Mouse (Mus musculus) stomach, embryonic 14.5 days (tissue): ENCODE results near the gene Klrd1. TPM values are rescaled to one million over a fixed set of nuclear protein-coding genes. Genes with fewer than 3 reads are reported as not detected.

Source experiments
- ATAC-seq: fragments of 200-750 bp; cut with Nextera tagmentation; 2 replicates; pipeline ENCODE4 v1.8.0; 2017; ENCODE audit warnings: low read depth, moderate TSS enrichment; ENCODE audit not compliant: insufficient number of reproducible peaks, insufficient read depth, low FRiP score
- H3K27ac ChIP-seq: fragments of 300-500 bp; sonication (generic); 2 replicates; pipeline ENCODE4 v1.5.1; 2014; ENCODE audit warnings: mild to moderate bottlenecking, low read length, moderate library complexity, mixed read lengths
- H3K27me3 ChIP-seq: fragments of 300-500 bp; sonication (generic); 2 replicates; pipeline ENCODE4 v1.6.1; 2014; ENCODE audit warnings: low read length, control low read depth, mixed read lengths; ENCODE audit not compliant: control insufficient read depth, insufficient read depth
- H3K36me3 ChIP-seq: fragments of 300-500 bp; sonication (generic); 2 replicates; pipeline ENCODE4 v1.6.1; 2014; ENCODE audit warnings: mild to moderate bottlenecking, control low read depth, low read length, moderate library complexity, mixed read lengths; ENCODE audit not compliant: control insufficient read depth, insufficient read depth
- H3K4me1 ChIP-seq: fragments of 300-500 bp; sonication (generic); 2 replicates; pipeline ENCODE4 v1.6.1; 2014; ENCODE audit warnings: low read length, control low read depth, mixed read lengths; ENCODE audit not compliant: control insufficient read depth, insufficient read depth
- H3K4me2 ChIP-seq: fragments of 300-500 bp; sonication (generic); replicated peaks from 2 replicates; pipeline ENCODE4 v1.6.1; 2014; ENCODE audit warnings: low read depth, low read length, control low read depth
- H3K4me3 ChIP-seq: fragments of 300-500 bp; sonication (generic); 2 replicates; pipeline ENCODE4 v1.5.1; 2014; ENCODE audit warnings: low read depth, low read length, control low read depth
- H3K9ac ChIP-seq: fragments of 300-500 bp; sonication (generic); replicated peaks from 2 replicates; pipeline ENCODE4 v1.6.1; 2014; ENCODE audit warnings: low read depth, mild to moderate bottlenecking, control low read depth, low read length, moderate library complexity, mixed read lengths
- H3K9me3 ChIP-seq: fragments of 300-500 bp; sonication (generic); 2 replicates; pipeline ENCODE4 v1.6.1; 2016; ENCODE audit warnings: low read depth, low read length, control low read depth; ENCODE audit not compliant: control insufficient read depth
- WGBS: fragments of 180-500 bp; shearing (Covaris S2); extraction: QIAGEN DNeasy Blood & Tissue Kit; methylation state at CpG from one replicate; pipeline ENCODE4 v1.1.7; 2014; 5-methylcytosine and 5-hydroxymethylcytosine counted together
- polyA plus RNA-seq: library from polyadenylated mRNA; unstranded; fragments of >200 nt; fragmentation: Nextera tagmentation; extraction: Ambion mirVana; gene quantifications from 2 replicates; pipeline ENCODE4 v1.2.1, GENCODE M21; 2014

Gene Klrd1
- 0.29 and 0.69 TPM in 2 replicates for polyA plus RNA-seq

- Histone ChIP-seq H3K27me3 (no peaks in the 10 kb centered on the region), H3K4me3 (no peak within 1 kb of the TSS), H3K4me1 (no peaks in the 10 kb centered on the region), H3K9ac (no peak within 1 kb of the TSS), H3K36me3 (no peaks in the 10 kb centered on the region), H3K4me2 (no peak within 1 kb of the TSS), H3K27ac (no peak within 1 kb of the TSS), H3K9me3 (no peaks in the 10 kb centered on the region)
- ATAC-seq = no peak
- 86% methylated on average over 3 of the region's 3 CpGs for WGBS
Measured at GRCm38 (mm10) chr6:129591508-129591907, at the start of gene Klrd1. Klrd1 (plus strand) TSS chr6:129591782.

DNA sequence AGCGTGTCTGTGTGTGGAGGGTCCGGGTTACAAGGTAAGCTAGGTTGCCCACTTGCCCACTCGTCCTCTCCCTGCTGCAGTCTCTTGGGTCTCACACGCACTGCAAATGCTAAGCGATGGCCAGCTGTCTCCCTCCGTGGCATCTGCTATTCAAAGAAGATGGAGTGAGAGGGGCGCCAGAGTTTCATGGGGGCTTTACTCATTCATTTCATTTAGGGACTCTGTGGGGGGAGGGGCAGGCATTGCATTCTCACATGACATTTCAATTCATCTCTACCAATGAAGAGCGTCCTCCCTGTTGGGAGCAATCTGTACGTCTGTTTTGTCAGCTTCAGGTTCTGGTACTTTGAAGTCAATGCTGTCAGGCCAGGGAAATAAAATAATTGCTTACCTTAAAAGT lies 49.7 kb upstream of the Klrd1 start:
- Histone ChIP-seq H3K27ac (no peak overlapping the region), H3K27me3 (no peaks in the 10 kb centered on the region), H3K4me1 (no peaks in the 10 kb centered on the region), H3K4me3 (no peak overlapping the region), H3K4me2 (no peak overlapping the region), H3K36me3 (peaks cover 24% of the 10 kb centered on the region), H3K9ac (no peak overlapping the region), H3K9me3 (no peaks in the 10 kb centered on the region)
- no peak for ATAC-seq
- 83% methylated on average over 9 of the region's 9 CpGs for WGBS

GRCm38 (mm10) chr6:129542540-129542939 lies 49.0 kb upstream of the Klrd1 start:
- Histone ChIP-seq H3K4me1 (no peaks in the 10 kb centered on the region), H3K27me3 (no peaks in the 10 kb centered on the region), H3K9ac (no peak overlapping the region), H3K36me3 (peaks cover 23% of the 10 kb centered on the region), H3K4me2 (no peak overlapping the region), H3K4me3 (no peak overlapping the region), H3K27ac (no peak overlapping the region), H3K9me3 (no peaks in the 10 kb centered on the region)
- ATAC-seq = no peak
- 92% methylated on average over 3 of the region's 3 CpGs for WGBS

GRCm38 (mm10) chr6:129543709-129544606 lies 47.6 kb upstream of the Klrd1 start:
- WGBS = 46% methylated on average over 6 of the region's 6 CpGs

DNA sequence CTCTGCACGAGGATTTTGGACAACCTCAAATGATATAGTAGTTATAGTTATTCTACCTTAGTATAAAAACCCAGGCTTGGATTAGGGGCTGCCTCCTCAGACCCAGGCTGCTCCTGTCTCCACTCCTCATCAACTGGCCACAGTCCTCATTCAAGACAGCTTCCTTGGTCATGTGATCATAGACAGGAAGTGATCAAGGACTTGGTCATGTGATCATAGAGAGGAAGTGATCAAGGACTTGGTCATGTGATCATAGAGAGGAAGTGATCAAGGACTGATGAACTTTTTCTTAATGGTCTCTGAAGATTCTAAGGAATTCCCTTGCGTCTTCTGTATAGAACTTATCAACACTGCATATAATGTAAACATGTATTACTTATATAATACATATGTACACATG lies 44.3 kb upstream of the Klrd1 start:
- Histone ChIP-seq H3K4me1 (no peaks in the 10 kb centered on the region), H3K27ac (no peak overlapping the region), H3K27me3 (no peaks in the 10 kb centered on the region), H3K9me3 (no peaks in the 10 kb centered on the region), H3K9ac (no peak overlapping the region), H3K36me3 (no peaks in the 10 kb centered on the region; the same call in 1 of the 2 replicates), H3K4me3 (no peak overlapping the region), H3K4me2 (no peak overlapping the region)
- ATAC-seq = no peak
- WGBS = 80% methylated on average over 2 of the region's 2 CpGs

More at GRCm38 (mm10) chr6:129543709-129544606, 47.6 kb upstream of the Klrd1 start:
- Histone ChIP-seq H3K4me2 (no peak overlapping the region), H3K4me1 (no peaks in the 10 kb centered on the region), H3K36me3 (peaks cover 16% of the 10 kb centered on the region; the same call in 1 of the 2 replicates), H3K9me3 (no peaks in the 10 kb centered on the region), H3K27ac (peak overlapping the region; percentile 2; the same call in 1 of the 2 replicates), H3K9ac (no peak overlapping the region), H3K27me3 (no peaks in the 10 kb centered on the region), H3K4me3 (no peak overlapping the region)
- no peak; the same call in 1 of the 2 replicates for ATAC-seq

- ATAC-seq = no peak
- 48% methylated on average over 3 of the region's 3 CpGs for WGBS
- Histone ChIP-seq H3K27ac (no peak overlapping the region), H3K4me3 (no peak overlapping the region), H3K4me1 (no peaks in the 10 kb centered on the region), H3K36me3 (no peaks in the 10 kb centered on the region), H3K27me3 (no peaks in the 10 kb centered on the region), H3K4me2 (no peak overlapping the region), H3K9me3 (no peaks in the 10 kb centered on the region), H3K9ac (no peak overlapping the region)
Measured at GRCm38 (mm10) chr6:129548009-129548408, 43.6 kb upstream of the Klrd1 start.

GRCm38 (mm10) chr6:129557298-129558023 lies 34.1 kb upstream of the Klrd1 start:
- no peaks in the 10 kb centered on the region for H3K36me3 ChIP-seq
- no peak overlapping the region for H3K27ac ChIP-seq
- H3K9me3 ChIP-seq = no peaks in the 10 kb centered on the region
- peak; percentile 81 for ATAC-seq
- no peaks in the 10 kb centered on the region for H3K4me1 ChIP-seq
- H3K4me3 ChIP-seq = no peak overlapping the region
- no peak overlapping the region for H3K4me2 ChIP-seq
- H3K27me3 ChIP-seq = no peaks in the 10 kb centered on the region
- no peak overlapping the region for H3K9ac ChIP-seq

- ATAC-seq = peak; percentile 82; the same call in 1 of the 2 replicates
- Histone ChIP-seq H3K9me3 (no peaks in the 10 kb centered on the region), H3K4me1 (no peaks in the 10 kb centered on the region), H3K4me3 (no peak overlapping the region), H3K36me3 (no peaks in the 10 kb centered on the region), H3K4me2 (0 out of 2 replicates have a peak overlapping the region, but pooled peaks have one; percentile 16), H3K27me3 (no peaks in the 10 kb centered on the region), H3K27ac (no peak overlapping the region), H3K9ac (no peak overlapping the region)
- WGBS = 21% methylated on average over 12 of the region's 12 CpGs
Measured at GRCm38 (mm10) chr6:129558946-129559640, 32.5 kb upstream of the Klrd1 start.
